Mouse (Mus musculus) urinary bladder, postnatal 10 days (tissue): Measurements from ENCODE around the gene Taar8b.
"Not testable (repeated sequence)": the region's sequence is repeated elsewhere in the genome, so short reads cannot be mapped to it uniquely, and the experiment has no call there.

Experiments used
- DNase-seq: peaks from one replicate; pipeline ENCODE4 v3.0.0; 2022; ENCODE audit warnings: low spot score

Gene Taar8b

GRCm38 (mm10) chr10:24092194-24092593 lies at the start of gene Taar8b:
Gene Taar8b, minus strand, starts transcription at chr10:24092294.
- no peak for DNase-seq

- no peak for DNase-seq
Observed at GRCm38 (mm10) chr10:24138623-24139261, 46.6 kb upstream of the Taar8b start.

- DNase-seq: no peak
Observed at GRCm38 (mm10) chr10:24134071-24134645, 42.1 kb upstream of the Taar8b start.

GRCm38 (mm10) chr10:24133132-24133531 lies 41.0 kb upstream of the Taar8b start:
- DNase-seq: no peak

- no peak for DNase-seq
Observed at GRCm38 (mm10) chr10:24132273-24132672, 40.2 kb upstream of the Taar8b start.

GRCm38 (mm10) chr10:24131451-24132262 lies 39.6 kb upstream of the Taar8b start:
- no peak for DNase-seq

- no peak for DNase-seq
Observed at GRCm38 (mm10) chr10:24111116-24111778, 19.2 kb upstream of the Taar8b start.

GRCm38 (mm10) chr10:24109434-24109833 lies 17.3 kb upstream of the Taar8b start, which contains the start of gene Taar9:
Gene Taar9, minus strand, starts transcription at chr10:24109534.
- not testable (repeated sequence) for DNase-seq

- DNase-seq: no peak
Observed at GRCm38 (mm10) chr10:24108236-24108635, 16.1 kb upstream of the Taar8b start.

- no peak for DNase-seq
Observed at GRCm38 (mm10) chr10:24107747-24108146, 15.7 kb upstream of the Taar8b start.

GRCm38 (mm10) chr10:24103299-24103698 lies 11.2 kb upstream of the Taar8b start:
- DNase-seq: not testable (repeated sequence)

- DNase-seq: not testable (repeated sequence)
Observed at GRCm38 (mm10) chr10:24101812-24102211, 9.7 kb upstream of the Taar8b start, which contains the start of gene Taar8c. Gene Taar8c, minus strand, starts transcription at chr10:24101912.

- DNase-seq: not testable (repeated sequence)
Observed at GRCm38 (mm10) chr10:24097010-24097409, 4.9 kb upstream of the Taar8b start.

- no peak for DNase-seq
Observed at GRCm38 (mm10) chr10:24087168-24087567, 4.9 kb downstream of the Taar8b start.

- DNase-seq: no peak
Observed at GRCm38 (mm10) chr10:24086555-24086954, 5.5 kb downstream of the Taar8b start.

- no peak for DNase-seq
Observed at GRCm38 (mm10) chr10:24085936-24086335, 6.2 kb downstream of the Taar8b start.

GRCm38 (mm10) chr10:24080166-24080565 lies 11.9 kb downstream of the Taar8b start:
- DNase-seq: no peak

- not testable (repeated sequence) for DNase-seq
Observed at GRCm38 (mm10) chr10:24076200-24076599, 15.9 kb downstream of the Taar8b start, which contains the start of gene Taar8a. Gene Taar8a, plus strand, starts transcription at chr10:24076500.

- not testable (repeated sequence) for DNase-seq
Observed at GRCm38 (mm10) chr10:24074751-24075150, 17.3 kb downstream of the Taar8b start.

GRCm38 (mm10) chr10:24058986-24059385 lies 33.1 kb downstream of the Taar8b start:
- DNase-seq: no peak

- DNase-seq: no peak
Observed at GRCm38 (mm10) chr10:24052039-24052438, 40.1 kb downstream of the Taar8b start.

GRCm38 (mm10) chr10:24049210-24049609 lies 42.9 kb downstream of the Taar8b start, which contains the start of gene Taar7f:
Gene Taar7f, plus strand, starts transcription at chr10:24049510.
- no peak for DNase-seq
